Mouse (Mus musculus) stomach, postnatal 0 days (tissue): ENCODE data around the gene Carns1.

Experiments
- CTCF ChIP-seq: IDR thresholded peaks from 2 replicates; pipeline ENCODE4 v1.5.1; 2016; ENCODE audit warnings: antibody characterized with exemption, low read depth, mild to moderate bottlenecking, moderate library complexity
- EP300 ChIP-seq: optimal IDR thresholded peaks from 2 replicates; pipeline ENCODE3; 2016; ENCODE audit warnings: antibody characterized with exemption

DNA sequence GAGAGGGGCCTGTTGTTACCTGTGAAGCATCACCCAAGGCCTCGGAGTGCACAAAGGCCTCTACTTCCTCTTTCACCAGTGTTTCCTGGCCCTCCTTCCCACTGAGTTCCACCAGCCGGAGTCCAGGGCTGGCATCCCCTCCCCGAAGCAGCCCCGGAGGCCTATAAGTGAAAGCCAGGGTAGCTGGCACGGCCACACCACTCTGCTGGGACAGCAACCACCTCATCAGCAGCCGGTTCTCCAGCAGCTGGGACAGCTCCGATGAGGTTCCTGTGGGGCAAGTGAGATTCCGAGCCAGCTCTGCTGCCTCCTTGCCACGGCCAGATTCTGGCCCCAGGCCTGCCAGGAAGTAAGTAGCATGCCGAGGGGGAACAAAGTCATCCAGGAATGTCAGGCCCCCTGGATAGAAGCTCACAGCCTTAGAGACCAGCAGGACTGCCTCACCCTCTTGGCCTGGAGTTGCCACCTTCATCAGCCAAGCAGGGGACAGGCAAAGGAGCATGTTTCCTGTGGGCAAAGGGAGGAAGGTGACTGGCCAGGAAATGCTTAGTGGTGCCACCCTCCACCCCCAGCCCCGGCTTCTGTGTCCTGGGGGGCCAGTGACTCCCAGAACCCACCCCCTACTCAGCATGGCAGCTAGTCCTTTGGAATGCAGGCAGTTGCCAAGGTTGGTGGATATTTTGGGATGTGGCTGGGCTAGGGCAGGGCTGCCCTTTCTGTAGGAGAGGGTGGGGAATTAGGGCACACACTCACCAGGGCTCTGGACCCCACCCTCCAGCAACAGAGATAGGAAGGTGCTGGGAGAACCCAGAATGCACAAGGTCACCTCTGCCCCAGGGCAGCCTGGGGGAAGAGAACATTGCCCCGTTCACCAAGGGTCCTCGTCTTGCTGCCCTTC lies 3.6 kb downstream of the Carns1 start:
- TF ChIP-seq CTCF (no peak), EP300 (no peak)
